Mouse (Mus musculus) heart, postnatal 0 days (tissue): ENCODE measurements at regions not wholly inside any gene's neighbourhood (a gene's known extent, or its start where the extent isn't known, plus 50 kb on each side); places are given as distances from the start of the nearest gene placed in this dataset.

Source experiments
- ATAC-seq: fragments of 200-750 bp; cut with Nextera tagmentation; 2 replicates; pipeline ENCODE4 v1.8.0; 2017; ENCODE audit warnings: low read depth, moderate number of reproducible peaks, moderate library complexity; ENCODE audit not compliant: insufficient read depth
- DNase-seq: peaks from one replicate; pipeline ENCODE4 v3.0.0-alpha.2; 2016; ENCODE audit warnings: low spot score
- H3K27ac ChIP-seq: fragments of 300-500 bp; sonication (generic); 2 replicates; pipeline ENCODE4 v1.5.1; 2014; ENCODE audit warnings: low read depth, mild to moderate bottlenecking
- H3K27me3 ChIP-seq: fragments of 300-500 bp; sonication (generic); 2 replicates; pipeline ENCODE4 v1.6.1; 2014; ENCODE audit warnings: low read length, mixed read lengths; ENCODE audit not compliant: control insufficient read depth, insufficient read depth
- H3K36me3 ChIP-seq: fragments of 300-500 bp; sonication (generic); replicated peaks from 2 replicates; pipeline ENCODE4 v1.6.1; 2014; ENCODE audit warnings: low read length, mixed read lengths; ENCODE audit not compliant: control insufficient read depth, insufficient read depth
- H3K4me1 ChIP-seq: fragments of 300-500 bp; sonication (generic); 2 replicates; pipeline ENCODE4 v1.6.1; 2014; ENCODE audit warnings: antibody characterized with exemption; ENCODE audit not compliant: control insufficient read depth, insufficient read depth
- H3K4me2 ChIP-seq: fragments of 300-500 bp; sonication (generic); 2 replicates; pipeline ENCODE4 v1.6.1; 2014; ENCODE audit warnings: low read depth, mild to moderate bottlenecking, low read length, moderate library complexity
- H3K4me3 ChIP-seq: fragments of 300-500 bp; sonication (generic); 2 replicates; pipeline ENCODE4 v1.5.1; 2014; ENCODE audit warnings: low read depth, low read length
- H3K9ac ChIP-seq: fragments of 300-500 bp; sonication (generic); replicated peaks from 2 replicates; pipeline ENCODE4 v1.6.1; 2014; ENCODE audit warnings: low read depth, low read length, mixed read lengths
- H3K9me3 ChIP-seq: fragments of 300-500 bp; sonication (generic); replicated peaks from 2 replicates; pipeline ENCODE4 v1.6.1; 2016; ENCODE audit warnings: low read length; ENCODE audit not compliant: control insufficient read depth
- CTCF ChIP-seq: IDR thresholded peaks from 2 replicates; pipeline ENCODE4 v1.5.1; 2016; ENCODE audit warnings: antibody characterized with exemption, control low read depth, low read depth
- EP300 ChIP-seq: IDR thresholded peaks from 2 replicates; pipeline ENCODE4 v1.6.1; 2016; ENCODE audit warnings: antibody characterized with exemption, low read depth
- WGBS: fragments of 180-500 bp; shearing (Covaris S2); extraction: QIAGEN DNeasy Blood & Tissue Kit; methylation state at CpG from one replicate; pipeline ENCODE4 v1.1.7; 2014; 5-methylcytosine and 5-hydroxymethylcytosine counted together

DNA sequence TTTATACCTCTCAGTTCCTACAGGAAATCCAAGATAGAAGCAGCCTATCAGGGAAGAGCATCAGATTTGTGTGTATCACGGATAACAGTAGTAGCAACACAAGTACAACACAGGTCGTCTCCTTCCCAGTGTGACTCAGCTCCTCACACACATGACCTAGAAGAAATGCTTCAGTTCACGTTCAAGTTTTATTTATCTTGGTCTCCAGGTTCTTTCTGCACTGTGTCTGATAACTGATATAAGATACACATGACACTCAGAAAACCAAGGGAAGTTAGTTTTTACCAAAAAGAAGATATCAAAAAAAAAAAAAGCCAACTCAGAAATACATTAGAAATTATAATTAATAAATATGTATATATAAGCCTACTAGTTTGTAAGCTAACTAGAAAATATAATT is 515.0 kb downstream of the Prdm13 start:
- 48% methylated on average over 3 of the region's 3 CpGs for WGBS
- TF ChIP-seq CTCF = no peak
- no peak for TF ChIP-seq EP300
- Histone ChIP-seq H3K4me2 (no peak overlapping the region), H3K4me1 (no peaks in the 10 kb centered on the region), H3K4me3 (no peak overlapping the region), H3K27ac (no peak overlapping the region), H3K27me3 (no peaks in the 10 kb centered on the region), H3K9me3 (no peaks in the 10 kb centered on the region), H3K9ac (no peak overlapping the region), H3K36me3 (no peaks in the 10 kb centered on the region)
- no peak for ATAC-seq
- no peak for DNase-seq

GRCm38 (mm10) chr4:21162124-21162523 is 523.6 kb downstream of the Prdm13 start:
- no peaks in the 10 kb centered on the region for H3K4me1 ChIP-seq
- no peaks in the 10 kb centered on the region for H3K9me3 ChIP-seq
- ATAC-seq (no peak), DNase-seq (no peak)
- no peak for TF ChIP-seq CTCF
- TF ChIP-seq EP300 = no peak
- no peak overlapping the region for H3K4me2 ChIP-seq
- no peak overlapping the region for H3K4me3 ChIP-seq
- H3K9ac ChIP-seq = no peak overlapping the region
- H3K27ac ChIP-seq = no peak overlapping the region
- H3K27me3 ChIP-seq = no peaks in the 10 kb centered on the region
- H3K36me3 ChIP-seq = no peaks in the 10 kb centered on the region

GRCm38 (mm10) chr4:21125892-21126291 is 559.9 kb downstream of the Prdm13 start:
- Histone ChIP-seq H3K9ac (no peak overlapping the region), H3K4me2 (no peak overlapping the region), H3K4me3 (no peak overlapping the region), H3K27me3 (no peaks in the 10 kb centered on the region), H3K4me1 (no peaks in the 10 kb centered on the region), H3K36me3 (no peaks in the 10 kb centered on the region), H3K27ac (no peak overlapping the region), H3K9me3 (0 out of 2 replicates have a peak, but pooled peaks cover 3% of the 10 kb centered on the region)
- TF ChIP-seq EP300 = no peak
- no peak for TF ChIP-seq CTCF
- ATAC-seq (no peak), DNase-seq (no peak)
- WGBS = 79% methylated on average over 1 of the region's 1 CpGs

- no peak overlapping the region for H3K9ac ChIP-seq
- H3K4me2 ChIP-seq = no peak overlapping the region
- TF ChIP-seq EP300 (no peak), CTCF (no peak)
- no peak for DNase-seq
- no peak for ATAC-seq
- H3K9me3 ChIP-seq = 0 out of 2 replicates have a peak, but pooled peaks cover 4% of the 10 kb centered on the region
- no peaks in the 10 kb centered on the region for H3K36me3 ChIP-seq
- H3K27me3 ChIP-seq = no peaks in the 10 kb centered on the region
- 70% methylated on average over 1 of the region's 1 CpGs for WGBS
- H3K4me3 ChIP-seq = no peak overlapping the region
- H3K4me1 ChIP-seq = no peaks in the 10 kb centered on the region
- H3K27ac ChIP-seq = no peak overlapping the region
Observed at GRCm38 (mm10) chr4:21095741-21096140, 590.0 kb downstream of the Prdm13 start.

DNA sequence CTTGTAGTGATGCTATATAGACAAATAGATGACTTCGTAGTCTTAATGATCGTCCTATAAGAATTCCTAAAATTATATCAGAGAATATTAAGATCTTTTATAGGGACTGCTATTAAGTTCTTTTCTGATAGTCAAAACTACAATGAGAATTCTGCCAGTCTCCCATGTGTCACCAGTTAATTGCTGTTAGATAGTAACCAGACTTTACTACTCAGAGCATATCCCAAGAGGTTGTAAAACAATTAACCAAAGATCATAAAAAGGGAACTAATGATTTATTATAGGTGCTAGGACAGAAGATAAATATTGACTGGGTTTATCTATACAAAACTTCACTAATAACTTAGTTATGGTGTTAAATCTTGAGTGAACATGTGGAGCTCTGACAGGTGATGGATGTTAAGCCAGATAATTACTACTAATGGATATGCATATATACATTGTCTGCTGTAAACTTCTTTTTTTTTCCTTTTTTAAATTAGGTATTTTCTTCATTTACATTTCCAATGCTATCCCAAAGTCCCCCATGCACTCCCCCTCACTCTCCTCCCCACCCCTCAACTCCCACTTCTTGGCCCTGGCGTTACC is 615.5 kb downstream of the Prdm13 start:
- Histone ChIP-seq H3K36me3 (no peaks in the 10 kb centered on the region), H3K4me2 (no peak overlapping the region), H3K9ac (no peak overlapping the region), H3K4me3 (no peak overlapping the region), H3K27ac (no peak overlapping the region), H3K9me3 (no peaks in the 10 kb centered on the region), H3K27me3 (no peaks in the 10 kb centered on the region), H3K4me1 (no peaks in the 10 kb centered on the region)
- TF ChIP-seq EP300 (no peak), CTCF (no peak)
- WGBS = 74% methylated on average over 3 of the region's 3 CpGs
- no peak for ATAC-seq
- DNase-seq = no peak
